Mouse (Mus musculus): ENCODE results near the gene Mt1.

The Mt1 gene

GRCm38 (mm10) chr8:94173848-94174403 lies 5.0 kb upstream of the Mt1 start:
- DNase-seq, result no peak

GRCm38 (mm10) chr8:94174619-94175213 lies 4.2 kb upstream of the Mt1 start:
- no peak for DNase-seq

- no peak for DNase-seq
Measured at GRCm38 (mm10) chr8:94177716-94178390, 1.0 kb upstream of the Mt1 start.

GRCm38 (mm10) chr8:94179713-94180560 lies 1.1 kb downstream of the Mt1 start:
- DNase-seq, result no peak

GRCm38 (mm10) chr8:94180561-94180908 lies 1.7 kb downstream of the Mt1 start:
- DNase-seq, result no peak

GRCm38 (mm10) chr8:94182055-94182929 lies 3.4 kb downstream of the Mt1 start:
- no peak for DNase-seq

GRCm38 (mm10) chr8:94183117-94183516 lies 4.2 kb downstream of the Mt1 start:
- DNase-seq, result peak; percentile 86

GRCm38 (mm10) chr8:94184357-94184843 lies 5.5 kb downstream of the Mt1 start:
- no peak for DNase-seq

GRCm38 (mm10) chr8:94185791-94186190 lies 6.9 kb downstream of the Mt1 start:
- DNase-seq, result no peak

GRCm38 (mm10) chr8:94186542-94186941 lies 7.7 kb downstream of the Mt1 start:
- DNase-seq, result peak; percentile 82

- no peak for DNase-seq
Measured at GRCm38 (mm10) chr8:94187290-94188002, 8.6 kb downstream of the Mt1 start.

- DNase-seq, result no peak
Measured at GRCm38 (mm10) chr8:94189275-94190031, 10.6 kb downstream of the Mt1 start.

GRCm38 (mm10) chr8:94191101-94191691 lies 12.3 kb downstream of the Mt1 start:
- peak; percentile 76 for DNase-seq

- DNase-seq, result no peak
Measured at GRCm38 (mm10) chr8:94192926-94193325, 14.0 kb downstream of the Mt1 start.

- DNase-seq, result no peak
Measured at GRCm38 (mm10) chr8:94194591-94195223, 15.8 kb downstream of the Mt1 start.

GRCm38 (mm10) chr8:94199202-94199869 lies 20.5 kb downstream of the Mt1 start:
- DNase-seq, result peak; percentile 81

GRCm38 (mm10) chr8:94204043-94204442 lies 25.2 kb downstream of the Mt1 start:
- no peak for DNase-seq

- peak; percentile 86 for DNase-seq
Measured at GRCm38 (mm10) chr8:94205736-94206135, 26.9 kb downstream of the Mt1 start.

GRCm38 (mm10) chr8:94206256-94206655 lies 27.4 kb downstream of the Mt1 start:
- no peak for DNase-seq
